In the genomic region with DNA sequence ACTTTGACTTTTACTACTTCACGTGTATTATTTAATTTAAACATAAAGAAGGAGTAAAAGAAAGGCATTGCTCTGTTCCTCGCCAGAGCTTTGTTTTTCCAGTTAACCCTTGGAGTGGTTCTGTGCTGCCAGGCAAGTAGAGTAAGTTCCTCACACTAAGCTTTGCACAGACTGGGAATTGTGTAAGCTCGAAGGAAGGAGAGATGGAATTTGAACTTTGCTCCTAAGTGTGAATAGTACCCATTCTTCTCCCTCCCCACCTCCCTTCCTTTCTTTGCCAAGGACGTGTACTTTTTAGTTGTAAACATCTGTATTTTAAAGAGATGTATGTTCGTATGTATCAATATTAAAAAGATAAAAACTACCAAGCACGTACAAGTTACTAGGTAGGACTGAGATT, we compare ENCODE assay signal across 27 mouse cellular contexts. TPM values are rescaled to one million over a fixed set of nuclear protein-coding genes. Genes with fewer than 3 reads are reported as not detected.
DNase-seq lines count a peak whose midpoint lies in the region; ATAC-seq and TF ChIP-seq lines count a peak whose summit lies in the region.
"Had no signal": no experiment of that assay in that cellular context is flagged by ENCODE, and none has a peak within 500 bp of the region (broad histone marks: within the 10 kb centered on the region; RNA-seq: fewer than 3 reads in every experiment).

No protein-coding gene starts in this region.

- no peak for TF ChIP-seq CTCF in intestine, postnatal 0 days (IDR thresholded peaks at IDR 0.05; ENCODE audit: low read depth)

- no peaks in the 10 kb centered on the region for H3K36me3 ChIP-seq in intestine, embryonic 16.5 days (ENCODE audit: control insufficient read depth, insufficient read depth, low read length)
- H3K36me3 ChIP-seq in intestine, embryonic 15.5 days, result no peaks in the 10 kb centered on the region
- no peaks in the 10 kb centered on the region for H3K36me3 ChIP-seq in kidney, embryonic 14.5 days (ENCODE audit: control insufficient read depth, insufficient read depth, low read length)
- H3K36me3 ChIP-seq in kidney, embryonic 15.5 days, result no peaks in the 10 kb centered on the region
- H3K36me3 ChIP-seq in intestine, postnatal 0 days (ENCODE audit: control insufficient read depth, insufficient read depth), result no peaks in the 10 kb centered on the region
- H3K36me3 ChIP-seq: embryonic facial prominence, embryonic 12.5 days; embryonic facial prominence, embryonic 15.5 days; forebrain, embryonic 12.5 days; forebrain, embryonic 15.5 days; hindbrain, embryonic 12.5 days; hindbrain, embryonic 15.5 days had no signal

- no peak overlapping the region for H3K4me2 ChIP-seq in intestine, embryonic 16.5 days (ENCODE audit: low read depth, low read length)
- no peak overlapping the region for H3K4me2 ChIP-seq in intestine, embryonic 15.5 days (replicated peaks)
- H3K4me2 ChIP-seq in kidney, embryonic 14.5 days (replicated peaks; ENCODE audit: low read depth, low read length), result no peak overlapping the region
- no peak overlapping the region for H3K4me2 ChIP-seq in kidney, embryonic 15.5 days
- 0 out of 2 replicates have a peak overlapping the region, but pooled peaks have one; percentile 6 for H3K4me2 ChIP-seq in intestine, postnatal 0 days (replicated peaks; ENCODE audit: low read depth)
- H3K4me2 ChIP-seq: embryonic facial prominence, embryonic 12.5 days; embryonic facial prominence, embryonic 15.5 days; forebrain, embryonic 12.5 days; forebrain, embryonic 15.5 days; heart, embryonic 11.5 days; hindbrain, embryonic 12.5 days; hindbrain, embryonic 15.5 days had no signal

- peaks cover 7% of the 10 kb centered on the region; the same call in 1 of the 2 replicates for H3K4me1 ChIP-seq in intestine, embryonic 16.5 days (ENCODE audit: control insufficient read depth, insufficient read depth, low read length)
- peaks cover 5% of the 10 kb centered on the region; the same call in 1 of the 2 replicates for H3K4me1 ChIP-seq in intestine, embryonic 15.5 days (replicated peaks)
- peaks cover 7% of the 10 kb centered on the region for H3K4me1 ChIP-seq in kidney, embryonic 14.5 days (ENCODE audit: control insufficient read depth, insufficient read depth, low read length)
- H3K4me1 ChIP-seq in kidney, embryonic 15.5 days, result peaks cover 11% of the 10 kb centered on the region
- peaks cover 5% of the 10 kb centered on the region; the same call in 1 of the 2 replicates for H3K4me1 ChIP-seq in intestine, postnatal 0 days (replicated peaks; ENCODE audit: control insufficient read depth, insufficient read depth, low read length)

- 50% methylated on average over 6 of the region's 6 CpGs for WGBS in intestine, embryonic 16.5 days
- 52% methylated on average over 6 of the region's 6 CpGs for WGBS in intestine, embryonic 15.5 days
- 70% methylated on average over 6 of the region's 6 CpGs for WGBS in kidney, embryonic 14.5 days
- WGBS in kidney, embryonic 15.5 days, result 77% methylated on average over 6 of the region's 6 CpGs
- WGBS in intestine, postnatal 0 days, result 33% methylated on average over 6 of the region's 6 CpGs

- H3K9ac ChIP-seq in intestine, embryonic 16.5 days (ENCODE audit: low read depth, low read length), result no peak overlapping the region
- no peak overlapping the region for H3K9ac ChIP-seq in intestine, embryonic 15.5 days
- no peak overlapping the region for H3K9ac ChIP-seq in kidney, embryonic 14.5 days (ENCODE audit: low read depth, low read length)
- no peak overlapping the region for H3K9ac ChIP-seq in kidney, embryonic 15.5 days
- H3K9ac ChIP-seq in intestine, postnatal 0 days (ENCODE audit: low read depth, low read length), result no peak overlapping the region
- H3K9ac ChIP-seq: embryonic facial prominence, embryonic 12.5 days; embryonic facial prominence, embryonic 15.5 days; forebrain, embryonic 12.5 days; forebrain, embryonic 15.5 days; hindbrain, embryonic 12.5 days; hindbrain, embryonic 15.5 days had no signal

- peak; percentile 41; the same call in 1 of the 2 replicates for ATAC-seq in intestine, embryonic 16.5 days
- ATAC-seq in intestine, embryonic 15.5 days, result no peak
- ATAC-seq in kidney, embryonic 14.5 days (ENCODE audit: low FRiP score, low TSS enrichment), result no peak
- no peak for ATAC-seq in kidney, embryonic 15.5 days (replicated peaks; ENCODE audit: low FRiP score)
- peak; percentile 61; the same call in 1 of the 2 replicates for ATAC-seq in intestine, postnatal 0 days
- no peak for ATAC-seq in erythroid progenitor cell, adult 5-6 weeks (replicated peaks; ENCODE audit: low FRiP score, poor library complexity, severe bottlenecking)
- ATAC-seq: forebrain, embryonic 15.5 days; Patski had no signal

- no peaks in the 10 kb centered on the region for H3K27me3 ChIP-seq in intestine, embryonic 16.5 days (replicated peaks; ENCODE audit: control insufficient read depth, insufficient read depth, low read length)
- no peaks in the 10 kb centered on the region for H3K27me3 ChIP-seq in intestine, embryonic 15.5 days (replicated peaks)
- H3K27me3 ChIP-seq in kidney, embryonic 14.5 days (ENCODE audit: control insufficient read depth, insufficient read depth, low read length), result no peaks in the 10 kb centered on the region
- H3K27me3 ChIP-seq in kidney, embryonic 15.5 days, result no peaks in the 10 kb centered on the region
- no peaks in the 10 kb centered on the region for H3K27me3 ChIP-seq in intestine, postnatal 0 days (replicated peaks; ENCODE audit: control insufficient read depth, insufficient read depth, low read length)
- H3K27me3 ChIP-seq: CH12.LX; embryonic facial prominence, embryonic 12.5 days; embryonic facial prominence, embryonic 15.5 days; forebrain, embryonic 12.5 days; forebrain, embryonic 15.5 days; hindbrain, embryonic 12.5 days; hindbrain, embryonic 15.5 days; Patski had no signal

- H3K9me3 ChIP-seq in intestine, embryonic 16.5 days (ENCODE audit: control insufficient read depth, low read length), result no peaks in the 10 kb centered on the region
- H3K9me3 ChIP-seq in intestine, embryonic 15.5 days, result no peaks in the 10 kb centered on the region
- no peaks in the 10 kb centered on the region for H3K9me3 ChIP-seq in kidney, embryonic 14.5 days (ENCODE audit: control insufficient read depth, low read length)
- H3K9me3 ChIP-seq in kidney, embryonic 15.5 days (replicated peaks), result no peaks in the 10 kb centered on the region
- H3K9me3 ChIP-seq in intestine, postnatal 0 days (ENCODE audit: control insufficient read depth), result no peaks in the 10 kb centered on the region
- H3K9me3 ChIP-seq: embryonic facial prominence, embryonic 12.5 days; embryonic facial prominence, embryonic 15.5 days; forebrain, embryonic 12.5 days; forebrain, embryonic 15.5 days; G1E; hindbrain, embryonic 12.5 days; hindbrain, embryonic 15.5 days had no signal

- peak; percentile 11 to 43 for DNase-seq in kidney, adult 8-10 months
- DNase-seq in kidney, postnatal 36 days, result peak; percentile 6 to 38
- DNase-seq: adrenal gland, adult 2 months; adrenal gland, postnatal 14 days; B cell, adult 2 months; cerebellum, adult 11 months; cerebellum, adult 2 months; cerebellum, adult 9-11 months; cerebellum, postnatal 25 days; gastrocnemius, postnatal 25 days; heart, adult 18-20 months had no signal

- H3K4me3 ChIP-seq in intestine, embryonic 16.5 days (ENCODE audit: low read length), result no peak overlapping the region
- no peak overlapping the region for H3K4me3 ChIP-seq in intestine, embryonic 15.5 days (replicated peaks)
- H3K4me3 ChIP-seq in kidney, embryonic 14.5 days (ENCODE audit: low read length), result no peak overlapping the region
- H3K4me3 ChIP-seq in kidney, embryonic 15.5 days (replicated peaks), result no peak overlapping the region
- H3K4me3 ChIP-seq in intestine, postnatal 0 days (ENCODE audit: low read depth, low read length), result no peak overlapping the region
- H3K4me3 ChIP-seq: embryonic facial prominence, embryonic 12.5 days; embryonic facial prominence, embryonic 15.5 days; forebrain, embryonic 12.5 days; forebrain, embryonic 15.5 days; hindbrain, embryonic 12.5 days; hindbrain, embryonic 15.5 days had no signal

- H3K27ac ChIP-seq in intestine, embryonic 16.5 days (ENCODE audit: low read length), result no peak overlapping the region
- H3K27ac ChIP-seq in intestine, embryonic 15.5 days, result no peak overlapping the region
- no peak overlapping the region for H3K27ac ChIP-seq in kidney, embryonic 14.5 days (ENCODE audit: low read depth, low read length)
- H3K27ac ChIP-seq in kidney, embryonic 15.5 days, result no peak overlapping the region
- H3K27ac ChIP-seq in intestine, postnatal 0 days (ENCODE audit: low read depth, low read length), result no peak overlapping the region
- H3K27ac ChIP-seq: embryonic facial prominence, embryonic 12.5 days; embryonic facial prominence, embryonic 15.5 days; forebrain, embryonic 12.5 days; forebrain, embryonic 15.5 days; hindbrain, embryonic 12.5 days; hindbrain, embryonic 15.5 days had no signal

RNA-seq across cellular contexts. Expression of gene Slc25a26, which starts 3.8 kb away (rescaled TPM):
- polyA plus RNA-seq in intestine, embryonic 16.5 days (2015; fragmentation: Nextera tagmentation; extraction: Ambion mirVana), result 8.6 and 9.2 TPM in 2 replicates
- 9.0 and 10.0 TPM in 2 replicates for polyA plus RNA-seq in intestine, embryonic 15.5 days (2015; fragmentation: Nextera tagmentation; extraction: Ambion mirVana)
- 8.6 and 9.7 TPM in 2 replicates for polyA plus RNA-seq in kidney, embryonic 14.5 days (2014; fragmentation: Nextera tagmentation; extraction: Ambion mirVana)
- 10.9 and 11.4 TPM in 2 replicates for polyA plus RNA-seq in kidney, embryonic 15.5 days (2015; fragmentation: Nextera tagmentation; extraction: Ambion mirVana)
- 6.1 and 7.7 TPM in 2 replicates for polyA plus RNA-seq in intestine, postnatal 0 days (2015; fragmentation: Nextera tagmentation; extraction: Ambion mirVana)
- total RNA-seq in erythroid progenitor cell, adult 5-6 weeks (2015; ENCODE audit: low replicate concordance), result 1.7 TPM in 1 of 2 replicates, not detected in the other
- 1.2 TPM in 1 of 2 replicates, not detected in the other for total RNA-seq in erythroid progenitor cell, adult 5-6 weeks (2017; ENCODE audit: low replicate concordance)

Comparison
In these comparisons a context has a peak if more than half of its experiments do, and no peak if none do; other contexts are left out.
1. ATAC-seq: peak in intestine, embryonic 16.5 days (single experiment) and intestine, postnatal 0 days (single experiment); none in intestine, embryonic 15.5 days (single experiment), kidney, embryonic 14.5 days (single experiment), kidney, embryonic 15.5 days (single experiment) and erythroid progenitor cell, adult 5-6 weeks (single experiment).